Mouse (Mus musculus): ENCODE measurements around the gene Itk.

Gene Itk

GRCm38 (mm10) chr11:46305881-46306520 lies 83.3 kb downstream of the Itk start:
- no peak for DNase-seq

- no peak for DNase-seq
Observed at GRCm38 (mm10) chr11:46304864-46305710, 84.2 kb downstream of the Itk start.

GRCm38 (mm10) chr11:46304093-46304492 lies 85.2 kb downstream of the Itk start:
- no peak for DNase-seq

GRCm38 (mm10) chr11:46302471-46302870 lies 86.8 kb downstream of the Itk start:
- no peak for DNase-seq

GRCm38 (mm10) chr11:46301579-46302248 lies 87.6 kb downstream of the Itk start:
- DNase-seq: no peak

GRCm38 (mm10) chr11:46299901-46300300 lies 89.4 kb downstream of the Itk start:
- DNase-seq: peak; percentile 60

GRCm38 (mm10) chr11:46298889-46299785 lies 90.2 kb downstream of the Itk start:
- no peak for DNase-seq

- DNase-seq: no peak
Observed at GRCm38 (mm10) chr11:46294390-46294789, 94.9 kb downstream of the Itk start.

- no peak for DNase-seq
Observed at GRCm38 (mm10) chr11:46293491-46293890, 95.8 kb downstream of the Itk start.

- peak; percentile 78 for DNase-seq
Observed at GRCm38 (mm10) chr11:46290988-46291405, 98.3 kb downstream of the Itk start.

GRCm38 (mm10) chr11:46289561-46289960 lies 99.8 kb downstream of the Itk start:
- no peak for DNase-seq

- DNase-seq: no peak
Observed at GRCm38 (mm10) chr11:46289022-46289421, 100.3 kb downstream of the Itk start.

- no peak for DNase-seq
Observed at GRCm38 (mm10) chr11:46288091-46288490, 101.2 kb downstream of the Itk start.

GRCm38 (mm10) chr11:46286803-46287202 lies 102.5 kb downstream of the Itk start:
- no peak for DNase-seq

- no peak for DNase-seq
Observed at GRCm38 (mm10) chr11:46283800-46284199, 105.5 kb downstream of the Itk start.

- no peak for DNase-seq
Observed at GRCm38 (mm10) chr11:46282612-46283011, 106.7 kb downstream of the Itk start.

- DNase-seq: no peak
Observed at GRCm38 (mm10) chr11:46278709-46279108, 110.6 kb downstream of the Itk start.

- no peak for DNase-seq
Observed at GRCm38 (mm10) chr11:46278140-46278539, 111.2 kb downstream of the Itk start.

- peak; percentile 53 for DNase-seq
Observed at GRCm38 (mm10) chr11:46276778-46277177, 112.5 kb downstream of the Itk start.

- no peak for DNase-seq
Observed at GRCm38 (mm10) chr11:46276168-46276567, 113.1 kb downstream of the Itk start.

GRCm38 (mm10) chr11:46275302-46275701 lies 114.0 kb downstream of the Itk start:
- peak; percentile 87 for DNase-seq

All from retina, postnatal 1 day (tissue).